In genomic region chr2:148017782-148018690, GRCm38 (mm10) we compare ENCODE assay signal across 27 mouse cellular contexts. TPM values are rescaled to one million over a fixed set of nuclear protein-coding genes. Genes with fewer than 3 reads are reported as not detected.
A peak's percentile ranks its signal among the peaks of the same experiment; 100 is the strongest.
DNase-seq lines count a peak whose midpoint lies in the region; ATAC-seq and TF ChIP-seq lines count a peak whose summit lies in the region.
"Had no signal": no experiment of that assay in that cellular context is flagged by ENCODE, and none has a peak within 500 bp of the region (broad histone marks: within the 10 kb centered on the region; RNA-seq: fewer than 3 reads in every experiment).

No protein-coding gene starts in this region.

- no peak overlapping the region for H3K4me2 ChIP-seq in midbrain, embryonic 11.5 days
- H3K4me2 ChIP-seq in midbrain, embryonic 15.5 days: no peak overlapping the region
- peak overlapping the region; percentile 1; the same call in 1 of the 2 replicates for H3K4me2 ChIP-seq in lung, embryonic 14.5 days
- H3K4me2 ChIP-seq: embryonic facial prominence, embryonic 13.5 days; forebrain, embryonic 12.5 days; heart, embryonic 13.5 days; hindbrain, embryonic 12.5 days had no signal

- H3K9me3 ChIP-seq in midbrain, embryonic 11.5 days (ENCODE audit: control insufficient read depth, low read length): no peaks in the 10 kb centered on the region
- H3K9me3 ChIP-seq in midbrain, embryonic 15.5 days: no peaks in the 10 kb centered on the region
- H3K9me3 ChIP-seq in lung, embryonic 14.5 days (ENCODE audit: low read depth, low read length): no peaks in the 10 kb centered on the region
- H3K9me3 ChIP-seq: embryonic facial prominence, embryonic 13.5 days; forebrain, embryonic 12.5 days; heart, embryonic 13.5 days; hindbrain, embryonic 12.5 days had no signal

- peak; percentile 77 for DNase-seq in midbrain, embryonic 11.5 days (ENCODE audit: low spot score, missing footprints)
- peak; percentile 82 for DNase-seq in lung, embryonic 14.5 days
- DNase-seq in lung, postnatal 10 days: peak; percentile 76
- DNase-seq in lung, postnatal 4 days: peak; percentile 72 to 75
- no peak for DNase-seq in cerebellum, adult 8-10 months
- no peak for DNase-seq in layer of hippocampus, adult 18-20 months (ENCODE audit: low spot score in 2 of 2)
- DNase-seq in embryo, embryonic 10 days (ENCODE audit: low spot score): no peak
- DNase-seq: adrenal gland, adult 2 months; adrenal gland, postnatal 25 days; cerebellum, adult 9-10 months; cerebellum, postnatal 25 days; forebrain, postnatal 0 days; gastrocnemius, postnatal 25 days; heart, postnatal 4 days had no signal

- no peak for ATAC-seq in midbrain, embryonic 11.5 days (ENCODE audit: low FRiP score)
- no peak for ATAC-seq in midbrain, embryonic 15.5 days (replicated peaks)
- peak; percentile 91 for ATAC-seq in lung, embryonic 14.5 days (ENCODE audit: insufficient read depth)
- ATAC-seq: activated CD4-positive, CD25-positive, alpha-beta regulatory T cell, adult 4 months; forebrain, postnatal 0 days; hindbrain, embryonic 16.5 days; Patski had no signal

- H3K27me3 ChIP-seq in midbrain, embryonic 11.5 days (ENCODE audit: control insufficient read depth, insufficient read depth, low read length): peaks cover 26% of the 10 kb centered on the region
- H3K27me3 ChIP-seq in midbrain, embryonic 15.5 days (replicated peaks): peaks cover 51% of the 10 kb centered on the region
- peaks cover 15% of the 10 kb centered on the region; the same call in 1 of the 2 replicates for H3K27me3 ChIP-seq in lung, embryonic 14.5 days (ENCODE audit: insufficient read depth, low read length)

- no peak for TF ChIP-seq CTCF in lung, embryonic 14.5 days (IDR thresholded peaks at IDR 0.05; ENCODE audit: low read depth)

- H3K36me3 ChIP-seq in midbrain, embryonic 11.5 days (ENCODE audit: control insufficient read depth, insufficient read depth, low read length): no peaks in the 10 kb centered on the region
- no peaks in the 10 kb centered on the region for H3K36me3 ChIP-seq in midbrain, embryonic 15.5 days (replicated peaks)
- no peaks in the 10 kb centered on the region for H3K36me3 ChIP-seq in lung, embryonic 14.5 days (ENCODE audit: insufficient read depth)
- H3K36me3 ChIP-seq: embryonic facial prominence, embryonic 13.5 days; forebrain, embryonic 12.5 days; heart, embryonic 13.5 days; hindbrain, embryonic 12.5 days had no signal

- H3K27ac ChIP-seq in midbrain, embryonic 11.5 days (ENCODE audit: low read depth, low read length): no peak overlapping the region
- no peak overlapping the region for H3K27ac ChIP-seq in midbrain, embryonic 15.5 days
- H3K27ac ChIP-seq in lung, embryonic 14.5 days (ENCODE audit: low read depth): peak overlapping the region; percentile 93
- H3K27ac ChIP-seq: embryonic facial prominence, embryonic 13.5 days; forebrain, embryonic 12.5 days; heart, embryonic 13.5 days; hindbrain, embryonic 12.5 days had no signal

- H3K4me1 ChIP-seq in midbrain, embryonic 11.5 days (ENCODE audit: control insufficient read depth, insufficient read depth, low read length): 0 out of 2 replicates have a peak, but pooled peaks cover 4% of the 10 kb centered on the region
- peaks cover under 1% of the 10 kb centered on the region; the same call in 1 of the 2 replicates for H3K4me1 ChIP-seq in midbrain, embryonic 15.5 days
- H3K4me1 ChIP-seq in lung, embryonic 14.5 days (ENCODE audit: insufficient read depth): peaks cover 6% of the 10 kb centered on the region; the same call in 1 of the 2 replicates
- H3K4me1 ChIP-seq: embryonic facial prominence, embryonic 13.5 days; heart, embryonic 13.5 days had no signal

- no peak overlapping the region for H3K9ac ChIP-seq in midbrain, embryonic 11.5 days (ENCODE audit: low read length)
- H3K9ac ChIP-seq in midbrain, embryonic 15.5 days: no peak overlapping the region
- no peak overlapping the region for H3K9ac ChIP-seq in lung, embryonic 14.5 days
- H3K9ac ChIP-seq: embryonic facial prominence, embryonic 13.5 days; forebrain, embryonic 12.5 days; forebrain, postnatal 0 days; heart, embryonic 13.5 days; hindbrain, embryonic 12.5 days had no signal

- 93% methylated on average over 8 of the region's 8 CpGs for WGBS in midbrain, embryonic 11.5 days
- 91% methylated on average over 8 of the region's 8 CpGs for WGBS in midbrain, embryonic 15.5 days
- 60% methylated on average over 8 of the region's 8 CpGs for WGBS in lung, embryonic 14.5 days

- H3K4me3 ChIP-seq in midbrain, embryonic 11.5 days (ENCODE audit: low read depth, low read length): no peak overlapping the region
- no peak overlapping the region for H3K4me3 ChIP-seq in midbrain, embryonic 15.5 days
- no peak overlapping the region for H3K4me3 ChIP-seq in lung, embryonic 14.5 days (ENCODE audit: low read depth, low read length)
- H3K4me3 ChIP-seq: embryonic facial prominence, embryonic 13.5 days; forebrain, embryonic 12.5 days; heart, embryonic 13.5 days; hindbrain, embryonic 12.5 days had no signal

RNA-seq across cellular contexts. Expression of gene Foxa2, which starts 28.7 kb away (rescaled TPM):
- polyA plus RNA-seq in midbrain, embryonic 11.5 days (2014; fragmentation: Nextera tagmentation; extraction: Ambion mirVana): 15.1 and 17.9 TPM in 2 replicates
- 5.2 and 6.1 TPM in 2 replicates for polyA plus RNA-seq in midbrain, embryonic 15.5 days (2015; fragmentation: Nextera tagmentation; extraction: Ambion mirVana)
- 41.5 and 43.2 TPM in 2 replicates for polyA plus RNA-seq in lung, embryonic 14.5 days (2014; fragmentation: Nextera tagmentation; extraction: Ambion mirVana)
- total RNA-seq in layer of hippocampus, adult 18-20 months (2021): not detected
- total RNA-seq: adrenal gland, adult 2 months; adrenal gland, postnatal 25 days; CH12.LX; gastrocnemius, adult 18-20 months; gastrocnemius, postnatal 25 days; granulocyte monocyte progenitor cell, adult 5-6 weeks; heart, postnatal 4 days had no signal
- polyA plus RNA-seq: activated CD4-positive, CD25-positive, alpha-beta regulatory T cell, adult 4 months; cortical plate, adult 2 months; heart, postnatal 0 days had no signal

Comparison
In these comparisons a context has a peak if more than half of its experiments do, and no peak if none do; other contexts are left out.
1. DNase-seq: peak in midbrain, embryonic 11.5 days (single experiment), lung, embryonic 14.5 days (single experiment), lung, postnatal 10 days (single experiment) and lung, postnatal 4 days (2 of 2); none in cerebellum, adult 8-10 months (single experiment), layer of hippocampus, adult 18-20 months (0 of 2) and embryo, embryonic 10 days (single experiment).